Mouse (Mus musculus): ENCODE measurements at regions not wholly inside any gene's neighbourhood (a gene's known extent, or its start where the extent isn't known, plus 50 kb on each side); places are given as distances from the start of the nearest gene placed in this dataset.

DNA sequence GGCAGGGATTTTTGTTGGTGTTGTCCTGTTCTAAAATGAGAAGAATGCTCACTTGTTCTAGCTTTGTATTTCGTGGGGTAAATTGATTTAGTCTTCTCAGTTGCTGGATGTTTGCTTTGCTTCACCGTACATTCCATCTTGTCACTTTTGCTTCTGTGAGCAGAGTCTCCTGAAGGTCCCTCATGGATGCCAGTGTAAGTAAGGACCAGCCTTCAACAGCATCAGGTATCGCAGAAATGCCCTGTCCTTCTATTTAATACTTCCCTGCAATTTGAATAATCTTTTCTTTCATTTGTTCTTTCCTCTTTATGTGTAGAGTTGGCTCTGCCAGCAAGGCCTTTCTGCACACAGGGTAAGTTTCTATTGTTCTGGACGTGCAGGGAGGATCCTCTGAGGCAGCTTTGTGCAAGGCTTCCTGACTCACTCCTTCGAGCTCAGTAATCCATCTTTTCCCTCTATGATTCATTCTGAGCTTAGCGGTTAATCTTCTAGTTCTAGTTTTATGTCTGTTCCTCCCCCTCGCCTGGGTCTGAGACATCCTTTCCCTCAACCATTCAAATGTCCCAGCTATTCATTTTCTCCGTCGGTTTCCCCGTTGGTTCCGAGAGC, 55.7 kb upstream of the Gm5148 start:
- no peak for DNase-seq (ENCODE audit: low spot score in 2 of 2)

DNA sequence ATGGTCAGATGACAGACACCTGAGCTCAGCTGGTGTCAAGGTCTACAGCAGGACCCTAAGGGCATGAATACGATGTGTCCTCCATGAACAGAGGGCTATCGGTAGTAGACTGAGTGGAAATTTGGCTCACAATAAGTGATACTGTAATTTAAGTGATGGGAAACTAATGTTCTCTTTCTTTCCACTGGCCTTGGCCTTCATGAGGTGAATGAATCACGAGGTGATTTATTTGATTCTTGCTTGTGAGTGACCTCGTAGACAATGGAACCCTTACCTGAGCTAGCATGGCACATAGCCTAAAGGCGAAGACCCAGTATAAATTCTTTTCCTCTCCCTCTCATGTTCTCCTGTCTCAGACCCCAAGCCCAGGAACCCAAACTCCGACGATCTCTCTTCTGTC, 54.1 kb upstream of the Gm5148 start:
- no peak for DNase-seq (ENCODE audit: low spot score in 2 of 2)

DNA sequence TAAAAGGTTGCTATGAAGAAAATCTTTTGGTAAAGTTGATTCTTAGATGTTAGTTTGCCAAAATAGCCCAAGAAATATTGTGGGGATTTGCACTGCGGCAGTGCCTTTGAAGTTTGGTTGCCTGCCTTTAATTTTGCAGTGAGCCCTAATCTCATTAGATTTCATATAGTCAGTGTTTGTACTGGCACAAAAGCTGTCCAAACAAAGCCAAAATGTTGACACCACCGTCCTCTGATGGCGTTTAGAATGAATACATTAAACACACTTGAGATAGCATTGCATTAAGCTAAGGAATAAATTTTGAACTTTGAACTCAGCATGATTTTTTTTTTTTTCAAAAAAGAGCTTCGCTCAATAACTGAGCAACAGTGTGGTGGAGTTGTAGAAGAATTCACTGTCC, 51.9 kb upstream of the Gm5148 start:
- DNase-seq (ENCODE audit: low spot score in 2 of 2): no peak
